Mouse (Mus musculus): ENCODE results near the gene Il6ra. TPM values are rescaled to one million over a fixed set of nuclear protein-coding genes. Genes with fewer than 3 reads are reported as not detected.

Il6ra gene
- total RNA-seq, 2 experiments from 2014 or later, result 4.3 to 7.5 TPM

DNA sequence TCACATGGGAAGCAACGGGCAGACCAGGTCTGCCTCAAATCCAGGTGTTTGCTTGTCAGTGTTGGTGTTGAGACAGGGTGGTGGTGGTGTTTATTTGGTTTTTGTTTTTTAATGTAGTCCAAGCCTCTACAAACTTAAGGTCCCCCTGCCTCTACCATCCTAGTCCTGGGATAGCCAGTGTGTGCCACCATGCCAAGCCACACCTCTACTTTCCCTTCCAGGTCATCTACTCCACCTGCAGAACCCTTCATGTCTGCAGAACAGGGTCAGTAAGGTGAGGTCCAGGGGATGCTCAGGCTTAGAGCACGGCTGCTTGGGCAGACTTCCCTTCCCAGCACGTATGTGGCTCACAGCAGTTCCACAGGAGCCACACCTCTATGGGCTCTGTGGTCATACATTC is 52.7 kb downstream of the Il6ra start:
- intact Hi-C loops (cut with DNase I), result loop anchor here (5.0 to 10.0 kb wide), 3 partner anchors 52 to 584 kb away; partner anchors contain the start of genes Atp8b2 and Il6ra
- no peak for DNase-seq

- no peak for DNase-seq
- intact Hi-C loops (cut with DNase I), result loop anchor here (2.0 to 10.0 kb wide), 6 partner anchors 52 to 585 kb away; partner anchors contain the start of genes Atp8b2 and Il6ra
Measured at GRCm38 (mm10) chr3:89859936-89860335, 53.1 kb downstream of the Il6ra start.

GRCm38 (mm10) chr3:89858888-89859287 is 54.1 kb downstream of the Il6ra start:
- DNase-seq, result no peak
- intact Hi-C loops (cut with DNase I), result loop anchor here (1.0 to 10.0 kb wide), 5 partner anchors 42 to 344 kb away; no protein-coding TSS in a partner anchor

GRCm38 (mm10) chr3:89858123-89858522 is 54.9 kb downstream of the Il6ra start:
- peak in 1 of 2 experiments; percentile 35 for DNase-seq
- intact Hi-C loops (cut with DNase I), result loop anchor here (1.0 to 10.0 kb wide), 5 partner anchors 41 to 343 kb away; no protein-coding TSS in a partner anchor

DNA sequence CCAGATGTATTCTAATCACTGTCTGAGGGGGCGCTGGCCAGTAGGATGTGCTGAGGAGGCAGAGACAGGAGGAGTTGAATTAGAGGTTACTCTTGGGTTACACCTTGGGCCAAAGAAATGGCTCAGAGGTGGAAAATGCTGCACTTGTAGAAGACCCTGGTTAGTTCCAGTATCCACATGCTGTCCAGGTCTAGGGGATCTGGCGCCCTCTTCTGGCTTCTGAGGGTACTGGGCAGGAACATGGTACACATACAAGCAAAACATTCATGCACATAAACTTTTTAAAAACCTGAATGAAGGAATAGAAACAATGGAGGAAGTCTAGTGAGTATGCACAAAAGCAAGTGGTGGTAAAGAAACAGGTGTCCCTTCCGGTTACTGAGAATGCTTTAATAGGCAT is 55.6 kb downstream of the Il6ra start:
- intact Hi-C loops (cut with DNase I), result loop anchor here (5.0 to 10.0 kb wide), 2 partner anchors 145 to 343 kb away; no protein-coding TSS in a partner anchor
- no peak for DNase-seq

DNA sequence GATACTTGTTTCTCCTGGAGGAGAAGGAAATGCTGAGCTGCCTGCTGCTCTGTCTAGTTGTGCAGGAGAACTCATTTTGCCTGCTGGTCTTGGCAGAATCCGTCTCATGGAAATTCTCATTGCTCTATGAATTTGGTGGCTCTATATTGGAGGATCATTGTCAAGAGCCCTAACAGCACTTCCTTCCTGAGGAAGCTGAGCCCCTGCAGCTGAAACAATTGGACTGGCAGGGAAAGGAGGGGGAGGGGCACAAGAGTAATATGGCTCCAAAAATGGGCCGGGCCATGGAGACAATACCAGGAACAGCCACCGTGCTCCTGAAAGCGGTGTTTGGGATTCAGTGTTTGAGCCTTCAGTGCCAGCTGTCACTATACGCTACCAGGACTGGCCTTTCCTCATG is 59.2 kb downstream of the Il6ra start:
- peak; percentile 46 to 59 for DNase-seq
- intact Hi-C loops (cut with DNase I), result loop anchor here (1.0 to 10.0 kb wide), 2 partner anchors 22 to 339 kb away; partner anchors contain the start of gene She

GRCm38 (mm10) chr3:89848083-89848482 is 64.9 kb downstream of the Il6ra start:
- intact Hi-C loops (cut with DNase I), result loop anchor here (10.0 kb wide), 1 partner anchor 583 kb away; no protein-coding TSS in a partner anchor
- DNase-seq, result no peak

GRCm38 (mm10) chr3:89847596-89847995 is 65.4 kb downstream of the Il6ra start:
- DNase-seq, result no peak
- intact Hi-C loops (cut with DNase I), result loop anchor here (10.0 kb wide), 1 partner anchor 583 kb away; no protein-coding TSS in a partner anchor

GRCm38 (mm10) chr3:89847126-89847525 is 65.9 kb downstream of the Il6ra start:
- intact Hi-C loops (cut with DNase I), result loop anchor here (10.0 kb wide), 1 partner anchor 582 kb away; no protein-coding TSS in a partner anchor
- no peak for DNase-seq

- no peak for DNase-seq
- intact Hi-C loops (cut with DNase I), result loop anchor here (10.0 kb wide), 1 partner anchor 581 kb away; no protein-coding TSS in a partner anchor
Measured at GRCm38 (mm10) chr3:89845814-89846213, 67.2 kb downstream of the Il6ra start.

DNA sequence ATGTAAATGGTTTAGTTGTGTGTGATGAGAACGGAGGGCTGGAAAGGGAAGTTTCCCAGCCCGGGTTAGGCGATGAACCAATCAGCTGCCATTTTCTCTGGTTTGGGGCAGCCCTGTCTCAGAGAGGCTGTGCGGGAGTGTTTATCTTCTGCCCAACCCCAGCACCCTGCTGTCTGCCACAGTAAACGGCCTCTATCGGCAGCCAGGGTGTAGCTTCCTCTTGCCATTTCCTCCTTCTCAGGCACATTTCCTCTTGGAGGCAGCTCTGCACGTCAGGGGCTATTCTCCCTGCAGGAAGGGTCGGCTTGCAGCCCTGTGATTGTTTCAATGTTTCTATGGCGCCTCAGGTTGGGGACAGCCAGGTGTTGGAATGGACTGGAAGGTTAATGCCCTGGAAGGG is 69.8 kb downstream of the Il6ra start:
- intact Hi-C loops (cut with DNase I), result loop anchor here (10.0 kb wide), 1 partner anchor 578 kb away; no protein-coding TSS in a partner anchor
- peak; percentile 55 to 56 for DNase-seq

- peak in 1 of 2 experiments; percentile 49 for DNase-seq
- intact Hi-C loops (cut with DNase I), result loop anchor here (10.0 kb wide), 1 partner anchor 577 kb away; no protein-coding TSS in a partner anchor
Measured at GRCm38 (mm10) chr3:89842258-89842657, 70.7 kb downstream of the Il6ra start.

DNA sequence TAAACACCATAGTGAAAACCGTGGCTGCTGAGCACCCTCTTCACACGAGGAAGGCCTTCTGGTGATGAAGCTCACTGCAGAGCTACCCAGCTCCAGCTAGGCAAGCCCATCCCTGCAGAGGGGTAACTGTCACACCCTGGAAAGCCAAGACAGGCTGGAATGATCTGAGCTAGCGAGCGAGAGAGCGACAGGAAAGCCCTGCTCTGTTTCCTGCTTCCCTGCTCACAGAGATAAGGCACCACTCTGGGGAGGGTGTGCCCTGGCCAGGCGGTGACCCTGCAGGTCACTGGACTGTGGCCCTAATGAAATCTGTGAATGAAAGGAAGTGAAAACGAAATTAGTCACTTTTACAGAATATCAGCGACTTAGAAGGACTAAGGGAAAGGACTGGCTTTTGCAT is 77.6 kb downstream of the Il6ra start:
- peak in 1 of 2 experiments; percentile 50 for DNase-seq
- intact Hi-C loops (cut with DNase I), result no loop called here

DNA sequence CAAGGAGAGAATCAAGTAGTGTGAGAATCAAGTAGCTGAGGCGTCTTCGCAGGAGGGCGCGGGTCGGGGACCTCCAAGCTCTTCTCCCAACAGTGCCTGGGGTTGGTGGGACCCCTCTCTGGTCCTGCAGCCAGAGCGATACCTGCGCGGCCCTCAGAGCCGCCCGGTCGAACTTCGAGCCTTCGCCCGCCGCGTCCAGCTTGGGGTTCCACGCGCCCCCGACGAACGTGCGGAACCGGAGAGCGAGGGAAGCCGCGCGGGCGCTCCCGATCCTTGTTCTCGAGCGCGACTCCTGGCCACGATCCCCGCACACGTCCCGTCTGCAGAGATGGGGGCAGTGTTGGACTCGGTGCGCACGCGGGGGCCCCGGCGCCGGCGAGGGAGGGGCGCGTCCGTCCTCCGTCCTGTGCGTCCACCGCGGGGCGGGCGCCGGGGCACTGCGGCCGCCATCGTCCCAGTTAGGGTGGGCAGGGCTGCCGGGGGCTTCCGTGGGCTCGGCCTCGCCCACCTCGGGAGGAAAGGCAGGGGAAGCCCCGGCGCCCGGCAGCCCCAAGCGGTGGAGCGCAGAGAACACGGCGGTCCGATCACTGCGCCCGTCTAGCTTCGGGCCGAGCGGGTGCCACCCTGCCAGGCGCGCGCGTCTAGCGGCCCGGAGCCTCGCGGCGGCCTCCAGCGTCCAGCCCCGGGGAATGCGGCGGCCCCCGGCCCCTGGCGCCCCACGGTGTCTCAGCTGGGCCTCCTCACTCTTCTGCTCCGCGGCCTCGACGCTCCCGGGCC is 82.0 kb downstream of the Il6ra start, which contains the start of gene She:
She (plus strand) TSS at position 556 of the 777 bp plus-strand sequence.
- intact Hi-C loops (cut with DNase I), result loop anchor here (1.0 kb wide), 1 partner anchor 22 kb away; no protein-coding TSS in a partner anchor
- DNase-seq, result peak; percentile 55 to 59

- intact Hi-C loops (cut with DNase I), result no loop called here
- no peak for DNase-seq
Measured at GRCm38 (mm10) chr3:89826295-89826694, 86.7 kb downstream of the Il6ra start.

DNA sequence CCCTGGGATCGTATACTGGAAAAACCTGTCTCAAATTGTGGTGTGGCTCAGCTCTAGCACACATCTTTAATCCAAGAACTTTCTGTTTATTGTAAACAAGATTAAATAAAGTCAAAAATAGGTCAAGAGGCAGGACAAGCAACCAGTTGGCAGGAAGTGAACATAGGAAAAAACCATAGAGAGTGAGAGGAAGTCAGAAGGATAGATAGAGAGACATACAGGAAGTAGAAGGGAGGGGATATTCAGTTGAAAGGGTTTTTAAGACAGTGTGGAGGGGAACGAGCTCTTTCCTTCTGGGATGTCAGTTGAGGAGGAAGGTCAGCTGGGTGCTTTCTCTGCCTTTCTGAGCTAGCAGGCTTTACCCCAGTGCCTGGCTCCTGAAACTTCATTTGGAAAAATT is 89.4 kb downstream of the Il6ra start:
- intact Hi-C loops (cut with DNase I), result no loop called here
- no peak for DNase-seq

DNA sequence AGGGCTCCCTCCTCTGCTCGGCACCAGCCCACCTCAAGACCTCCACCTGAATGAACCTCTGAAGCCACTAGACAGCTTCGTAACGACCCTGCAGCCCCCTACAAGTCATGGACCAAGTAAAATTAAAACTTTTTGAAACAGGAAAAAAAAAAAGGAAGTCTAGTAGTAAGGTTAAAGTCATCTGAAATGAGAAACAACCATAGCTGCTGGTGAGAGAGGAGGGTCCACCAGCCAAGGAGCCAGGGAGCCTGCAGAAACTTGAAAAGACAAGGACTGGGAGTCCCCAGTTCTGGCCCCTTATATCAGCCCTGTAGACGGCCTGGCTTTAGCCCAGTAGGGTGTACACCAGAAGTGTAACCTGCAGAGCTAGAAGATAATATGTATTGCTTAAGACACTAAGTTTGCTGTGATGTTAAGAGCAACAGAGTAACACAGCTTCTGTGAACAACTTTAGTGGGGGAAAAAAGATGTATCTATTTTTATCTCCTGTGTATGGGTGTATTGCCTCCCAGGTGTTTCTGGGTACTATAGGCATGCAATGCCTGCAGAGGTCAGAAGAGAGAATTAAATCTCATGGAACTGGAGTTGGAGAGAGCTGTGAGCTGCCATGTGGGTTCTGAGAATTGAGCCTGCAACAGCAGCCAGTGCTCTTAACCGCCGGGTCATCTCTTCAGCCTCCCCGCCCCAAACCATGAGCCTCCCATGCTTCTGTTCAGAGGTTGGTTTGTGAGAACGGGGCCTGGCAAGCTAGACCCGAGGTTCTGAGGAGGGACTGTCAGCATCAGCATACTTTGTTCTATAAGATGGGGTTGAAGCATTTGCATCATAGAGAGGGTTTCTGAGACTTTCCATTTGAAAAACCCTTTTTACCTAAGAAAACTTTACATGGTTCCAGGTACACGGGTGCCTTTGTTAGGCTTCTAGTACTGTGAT is 91.2 kb downstream of the Il6ra start:
- DNase-seq, result no peak
- intact Hi-C loops (cut with DNase I), result no loop called here

DNA sequence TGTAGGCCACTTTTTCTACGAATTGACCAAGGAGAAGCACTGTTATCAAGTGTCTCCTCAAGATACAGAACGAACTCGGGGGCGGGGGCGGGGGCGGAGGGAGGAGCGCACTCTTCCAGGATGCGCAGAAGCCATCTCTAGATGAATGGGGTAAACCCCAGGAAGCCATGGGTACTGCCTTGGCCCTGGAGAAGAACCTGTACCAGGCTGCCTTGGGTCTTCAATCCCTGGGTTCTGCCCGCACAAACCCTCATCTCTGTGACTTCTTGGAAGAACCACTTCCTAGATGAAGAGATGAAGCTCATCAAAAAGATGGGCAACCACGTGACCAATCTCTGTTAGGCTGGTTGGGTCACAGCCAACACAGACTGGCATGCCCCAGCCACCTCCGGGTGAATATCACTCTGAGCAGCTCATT is 91.9 kb downstream of the Il6ra start:
- DNase-seq, result no peak
- intact Hi-C loops (cut with DNase I), result no loop called here

GRCm38 (mm10) chr3:89820311-89821095 is 92.5 kb downstream of the Il6ra start:
- DNase-seq, result no peak
- intact Hi-C loops (cut with DNase I), result no loop called here

Data from heart, postnatal 36 days (tissue).